Mouse (Mus musculus): ENCODE measurements at regions not wholly inside any gene's neighbourhood (a gene's known extent, or its start where the extent isn't known, plus 50 kb on each side); places are given as distances from the start of the nearest gene placed in this dataset.

DNA sequence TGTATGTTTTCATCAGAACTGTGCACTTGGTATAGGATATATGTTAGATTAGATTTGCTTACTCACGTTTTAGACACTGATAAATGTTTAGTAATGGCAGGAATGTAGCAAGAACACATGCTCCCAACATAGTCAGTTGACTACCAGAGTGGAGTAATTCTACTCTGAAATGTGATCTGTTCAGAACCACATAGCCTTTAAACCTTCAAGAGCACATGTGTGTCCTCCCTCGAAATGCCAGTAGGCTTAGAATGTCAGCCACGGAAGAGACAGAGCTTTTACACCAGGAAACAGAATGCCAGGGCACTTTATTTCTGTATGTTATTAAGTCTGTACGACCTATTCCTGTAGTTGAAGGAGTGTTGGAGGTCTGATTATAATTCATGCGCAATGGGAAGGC is 51.3 kb upstream of the Cd28 start:
- no peak for ATAC-seq (ENCODE audit: poor library complexity, severe bottlenecking)

- ATAC-seq (ENCODE audit: poor library complexity, severe bottlenecking) = peak; percentile 60
These were observed 54.2 kb upstream of the Cd28 start for GRCm38 (mm10) chr1:60662301-60662986.

DNA sequence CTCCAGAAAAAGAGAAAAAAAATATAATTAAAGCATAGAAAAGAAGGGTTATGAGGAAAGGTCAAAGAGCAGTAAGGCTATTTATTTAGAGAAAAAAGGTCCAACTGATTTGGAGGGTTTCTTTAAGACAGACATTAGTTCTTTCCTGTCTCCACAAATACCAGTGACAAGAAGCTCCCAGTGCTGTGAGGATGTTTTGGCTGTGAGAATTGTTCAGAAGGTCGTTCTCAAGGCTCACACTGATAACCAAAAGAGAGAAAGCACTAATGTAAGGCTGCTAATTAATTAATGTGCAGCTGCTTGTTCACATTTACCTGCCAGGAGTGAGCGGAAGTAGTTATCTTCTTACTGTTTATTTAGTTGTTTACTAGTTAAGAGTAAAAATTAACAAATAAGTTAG is 54.7 kb upstream of the Cd28 start:
- ATAC-seq (ENCODE audit: poor library complexity, severe bottlenecking) = no peak

GRCm38 (mm10) chr1:60659604-60660003 is 57.0 kb upstream of the Cd28 start:
- no peak for ATAC-seq (ENCODE audit: poor library complexity, severe bottlenecking)

DNA sequence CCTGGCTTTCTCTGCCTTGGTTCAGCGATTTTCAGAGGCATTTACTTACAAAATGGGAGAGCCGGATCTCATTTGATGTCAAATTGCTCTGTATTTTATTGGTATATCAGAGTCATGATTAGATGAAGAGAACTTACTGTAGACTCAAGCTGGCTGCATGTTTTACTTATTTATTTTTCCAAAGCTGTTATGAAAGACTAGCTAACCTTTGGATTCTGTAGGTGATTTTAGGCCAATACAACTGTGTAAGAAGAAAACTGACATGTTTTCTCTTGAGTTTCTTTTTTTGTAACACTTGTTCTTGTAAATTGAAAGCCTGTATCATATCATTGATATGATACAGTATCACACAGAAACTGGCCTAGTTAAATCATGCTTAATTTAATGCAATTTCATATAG is 57.6 kb upstream of the Cd28 start:
- ATAC-seq (ENCODE audit: poor library complexity, severe bottlenecking) = no peak

DNA sequence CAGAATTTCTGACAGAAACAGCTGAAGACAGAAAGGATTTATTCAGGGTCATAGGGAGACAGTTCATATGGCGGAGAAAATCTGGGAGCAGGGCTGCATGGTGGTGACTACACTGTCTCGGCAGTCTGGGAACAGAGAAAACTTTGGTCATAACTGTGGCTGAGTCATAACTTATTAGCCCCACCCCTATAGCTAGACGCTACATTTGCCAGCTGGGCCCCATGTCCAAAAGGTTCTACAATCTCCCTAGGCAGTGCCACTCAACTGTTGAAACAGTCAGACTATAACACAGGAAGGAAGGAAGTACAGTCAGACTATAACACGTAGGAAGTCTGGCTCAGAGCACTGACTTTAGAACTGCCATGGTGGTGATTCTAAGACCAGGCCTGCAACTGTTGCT is 58.2 kb upstream of the Cd28 start:
- no peak for ATAC-seq (ENCODE audit: poor library complexity, severe bottlenecking)

- no peak for ATAC-seq (ENCODE audit: poor library complexity, severe bottlenecking)
These were observed 59.1 kb upstream of the Cd28 start for GRCm38 (mm10) chr1:60657511-60657910.

- 0 out of 2 replicates have a peak, but pooled peaks have one; percentile 27 for ATAC-seq (ENCODE audit: poor library complexity, severe bottlenecking)
These were observed 59.6 kb upstream of the Cd28 start for GRCm38 (mm10) chr1:60656976-60657375.

DNA sequence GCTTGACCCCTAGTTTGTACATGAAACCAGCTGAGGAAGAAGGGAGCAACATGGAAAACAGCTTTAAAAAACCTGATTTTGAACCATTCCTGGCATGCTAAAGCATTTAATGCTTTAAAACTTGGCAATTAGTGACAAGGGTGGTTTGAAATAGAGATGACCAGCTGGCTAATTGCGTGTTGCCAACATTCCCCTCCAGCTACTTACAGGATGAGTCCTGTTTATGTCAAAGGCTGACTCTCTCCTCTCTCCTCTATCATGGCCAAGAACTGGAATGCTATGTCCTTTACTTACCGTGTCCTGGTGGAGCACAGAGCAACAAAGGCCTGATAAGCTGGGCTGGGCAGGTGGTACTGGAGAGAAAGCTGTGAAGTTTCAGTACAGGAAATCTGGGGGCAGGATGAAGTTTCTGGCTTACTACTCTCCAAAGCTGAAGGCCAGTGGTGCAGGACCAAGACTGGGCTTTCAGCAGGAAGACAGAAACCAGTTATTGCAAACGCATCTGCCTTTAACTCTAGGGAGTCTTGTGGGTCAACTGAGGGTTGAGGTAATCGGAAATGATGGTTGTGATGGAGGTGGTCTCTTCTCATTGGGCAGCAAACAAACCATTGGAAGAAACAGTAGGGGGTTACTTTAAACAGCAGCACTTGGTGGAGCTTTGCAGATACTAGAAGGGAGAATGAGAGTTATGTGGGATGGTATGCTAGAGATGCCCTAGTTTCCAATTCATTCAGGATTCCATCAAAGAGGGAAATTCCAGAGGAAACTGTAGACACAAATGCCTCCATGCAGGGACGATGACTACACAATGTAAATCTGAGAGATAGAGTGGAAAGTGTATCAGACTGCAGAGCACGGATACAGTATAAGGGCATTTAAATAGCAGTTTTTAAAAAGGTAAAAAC is 60.7 kb upstream of the Cd28 start:
- ATAC-seq (ENCODE audit: poor library complexity, severe bottlenecking) = no peak

DNA sequence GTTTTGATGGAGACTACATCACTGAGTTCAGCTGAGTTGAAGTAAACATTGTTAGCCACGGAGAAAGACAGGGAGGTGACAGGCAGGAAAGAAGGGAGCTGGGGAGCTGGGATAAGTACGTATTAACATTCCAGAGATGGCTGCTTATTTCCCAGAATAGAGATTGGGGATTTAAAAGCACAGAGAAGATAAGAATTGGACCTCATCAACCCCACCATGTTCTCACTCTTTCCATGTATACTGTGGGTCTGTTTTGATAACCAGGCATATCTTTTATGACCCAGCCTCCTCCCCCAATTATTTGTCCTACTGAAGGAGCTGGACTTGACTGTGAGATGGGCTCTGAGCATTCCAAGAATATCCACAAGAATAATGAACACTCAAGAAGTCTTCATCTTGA is 61.4 kb upstream of the Cd28 start:
- ATAC-seq (ENCODE audit: poor library complexity, severe bottlenecking) = no peak

- peak; percentile 35; the same call in 1 of the 2 replicates for ATAC-seq (ENCODE audit: poor library complexity, severe bottlenecking)
These were observed 64.0 kb upstream of the Cd28 start for GRCm38 (mm10) chr1:60652570-60653011.

- no peak for ATAC-seq (ENCODE audit: poor library complexity, severe bottlenecking)
These were observed 66.4 kb upstream of the Cd28 start for GRCm38 (mm10) chr1:60650158-60650557.

DNA sequence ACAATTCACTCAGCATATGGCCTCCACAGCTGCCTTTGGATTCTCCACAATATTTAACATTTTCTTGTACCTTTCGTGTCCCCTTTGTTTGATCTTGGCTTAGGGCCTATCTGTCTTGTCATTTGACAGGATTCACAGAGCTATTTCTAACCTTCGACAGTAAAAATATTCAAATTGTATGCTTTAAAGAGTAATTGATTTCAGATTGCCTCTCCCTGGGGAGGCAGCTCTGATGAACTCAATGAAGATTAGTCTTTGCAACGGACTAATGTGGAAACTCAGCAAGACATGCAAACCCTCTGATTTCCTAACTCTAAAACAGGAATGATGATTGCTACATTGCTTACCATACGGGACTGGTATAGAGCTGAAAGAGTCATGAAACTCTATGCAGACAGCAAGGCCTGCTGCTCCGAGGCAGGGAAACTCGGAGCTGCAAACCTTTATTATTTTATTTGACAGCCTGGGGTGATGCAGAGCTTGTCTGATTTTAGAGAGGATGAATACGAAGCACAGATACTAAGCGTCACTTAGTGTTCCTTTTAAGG is 67.2 kb upstream of the Cd28 start:
- no peak for ATAC-seq (ENCODE audit: poor library complexity, severe bottlenecking)

DNA sequence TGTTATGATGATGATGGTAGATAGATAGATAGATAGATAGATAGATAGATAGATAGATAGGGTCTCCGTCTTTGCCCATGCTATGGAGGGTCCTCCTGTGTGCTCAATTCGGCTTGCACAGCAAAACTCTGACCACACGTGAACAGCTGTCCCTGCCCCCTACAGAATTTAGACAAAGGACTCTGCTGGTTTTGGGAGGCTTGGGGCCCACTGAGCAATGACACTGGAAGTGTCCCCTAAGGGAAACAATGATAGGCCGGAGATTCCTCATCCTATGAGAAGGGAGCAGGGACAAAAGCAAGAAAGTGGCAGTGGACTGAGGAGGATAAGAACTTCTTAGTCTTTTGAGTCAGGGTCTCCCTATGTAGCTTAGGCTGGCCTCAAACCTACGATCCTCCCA is 69.8 kb upstream of the Cd28 start:
- ATAC-seq (ENCODE audit: poor library complexity, severe bottlenecking) = no peak

GRCm38 (mm10) chr1:60646174-60646573 is 70.4 kb upstream of the Cd28 start:
- no peak for ATAC-seq (ENCODE audit: poor library complexity, severe bottlenecking)

- ATAC-seq (ENCODE audit: poor library complexity, severe bottlenecking) = no peak
These were observed 71.4 kb upstream of the Cd28 start for GRCm38 (mm10) chr1:60645176-60645575.

GRCm38 (mm10) chr1:60642761-60643160 is 73.8 kb upstream of the Cd28 start:
- ATAC-seq (ENCODE audit: poor library complexity, severe bottlenecking) = no peak

GRCm38 (mm10) chr1:60642175-60642574 is 74.4 kb upstream of the Cd28 start:
- ATAC-seq (ENCODE audit: poor library complexity, severe bottlenecking) = no peak

GRCm38 (mm10) chr1:60641324-60641764 is 74.4 kb upstream of the Raph1 start:
- 0 out of 2 replicates have a peak, but pooled peaks have one; percentile 30 for ATAC-seq (ENCODE audit: poor library complexity, severe bottlenecking)

DNA sequence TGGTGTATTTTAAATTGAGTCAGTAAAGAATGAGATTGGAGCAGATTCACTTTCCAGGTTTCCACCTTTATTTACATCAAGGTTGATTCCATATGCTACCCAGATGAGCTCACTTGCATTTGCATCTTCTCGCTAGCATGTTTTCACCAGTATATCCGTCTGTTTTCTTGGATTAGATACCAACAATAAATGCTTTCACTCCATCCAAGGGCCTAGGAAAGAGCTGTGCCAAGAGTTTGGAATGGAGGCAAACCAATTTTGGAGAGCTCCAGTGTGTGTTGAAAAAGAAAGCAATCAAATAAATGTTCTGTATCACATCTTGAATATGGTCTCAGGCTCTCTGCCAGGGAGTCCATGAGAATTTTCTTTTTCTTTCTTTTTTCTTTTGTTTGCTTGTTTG is 72.6 kb upstream of the Raph1 start:
- ATAC-seq (ENCODE audit: poor library complexity, severe bottlenecking) = no peak

- ATAC-seq (ENCODE audit: poor library complexity, severe bottlenecking) = no peak
These were observed 72.2 kb upstream of the Raph1 start for GRCm38 (mm10) chr1:60639059-60639458.

Data from megakaryocyte, adult 5-6 weeks (primary cell).